Mouse (Mus musculus) brain, embryonic 14.5 days (tissue): Measurements from ENCODE around the gene Nol3.

ENCODE experiments used
- CTCF ChIP-seq: fragments of 200-500 bp; IDR thresholded peaks from 2 replicates; pipeline ENCODE4 v1.5.1; 2012; ENCODE audit warnings: inconsistent platforms, mild to moderate bottlenecking, moderate library complexity, borderline replicate concordance; ENCODE audit not compliant: insufficient read depth, insufficient read length; ENCODE audit errors: extremely low read depth
- POLR2A ChIP-seq: fragments of 200-500 bp; IDR thresholded peaks from 2 replicates; pipeline ENCODE4 v1.6.1; 2012; ENCODE audit warnings: mild to moderate bottlenecking, inconsistent platforms, borderline replicate concordance; ENCODE audit not compliant: poor library complexity, insufficient read depth, insufficient read length, severe bottlenecking; ENCODE audit errors: extremely low read depth

- TF ChIP-seq POLR2A: no peak
- no peak for TF ChIP-seq CTCF
Observed at GRCm38 (mm10) chr8:105311718-105312117, 35.8 kb downstream of the Nol3 start.
